Mouse (Mus musculus) kidney, adult 2 months (tissue): ENCODE measurements around the gene Tfe3. TPM values are rescaled to one million over a fixed set of nuclear protein-coding genes. Genes with fewer than 3 reads are reported as not detected.
"Not testable (repeated sequence)": the region's sequence is repeated elsewhere in the genome, so short reads cannot be mapped to it uniquely, and the experiment has no call there.

Source experiments
- DNase-seq: peaks from one replicate; pipeline ENCODE4 v3.0.0; 2021
- H3K27ac ChIP-seq: fragments of 200-500 bp; 2 replicates; pipeline ENCODE4 v1.5.1; 2012; ENCODE audit warnings: low read depth, low read length, control low read depth, inconsistent platforms; ENCODE audit not compliant: insufficient read depth
- H3K27me3 ChIP-seq: fragments of 200-500 bp; replicated peaks from 2 replicates; pipeline ENCODE4 v1.6.1; 2012; ENCODE audit warnings: mild to moderate bottlenecking, moderate library complexity, low read length, inconsistent platforms; ENCODE audit not compliant: control insufficient read depth, insufficient read depth
- H3K36me3 ChIP-seq: fragments of 200-500 bp; 2 replicates; pipeline ENCODE4 v1.6.1; 2012; ENCODE audit warnings: mild to moderate bottlenecking, moderate library complexity, low read length, inconsistent platforms; ENCODE audit not compliant: control insufficient read depth, insufficient read depth
- H3K4me1 ChIP-seq: fragments of 200-500 bp; 2 replicates; pipeline ENCODE4 v1.6.1; 2011; ENCODE audit warnings: low read length; ENCODE audit not compliant: control insufficient read depth, insufficient read depth
- H3K4me3 ChIP-seq: fragments of 200-500 bp; 2 replicates; pipeline ENCODE4 v1.5.1; 2011; ENCODE audit warnings: mild to moderate bottlenecking, low read depth, low read length, control low read depth; ENCODE audit not compliant: insufficient read depth
- CTCF ChIP-seq: fragments of 200-500 bp; conservative IDR thresholded peaks from 2 replicates; pipeline ENCODE4 v1.5.1; 2011; ENCODE audit warnings: low read depth, mild to moderate bottlenecking, control low read depth, low read length, moderate library complexity, mixed read lengths; ENCODE audit not compliant: insufficient read depth, insufficient read length
- POLR2A ChIP-seq: fragments of 200-500 bp; IDR thresholded peaks from one replicate; pipeline ENCODE4 v1.6.1; 2011; ENCODE audit warnings: low read depth, low read length, control low read depth
- WGBS: fragments of 180-500 bp; shearing (Covaris S2); methylation state at CpG from one replicate; pipeline ENCODE4 v1.1.7; 2018; 5-methylcytosine and 5-hydroxymethylcytosine counted together
- polyA plus RNA-seq: library from polyadenylated mRNA; depleted of rRNA; stranded (reverse); fragments of >200 nt; gene quantifications from 2 replicates; pipeline ENCODE4 v1.2.3, GENCODE M21; 2012; rRNA removed

The Tfe3 gene
- 18.8 and 20.1 TPM in 2 replicates for polyA plus RNA-seq

DNA sequence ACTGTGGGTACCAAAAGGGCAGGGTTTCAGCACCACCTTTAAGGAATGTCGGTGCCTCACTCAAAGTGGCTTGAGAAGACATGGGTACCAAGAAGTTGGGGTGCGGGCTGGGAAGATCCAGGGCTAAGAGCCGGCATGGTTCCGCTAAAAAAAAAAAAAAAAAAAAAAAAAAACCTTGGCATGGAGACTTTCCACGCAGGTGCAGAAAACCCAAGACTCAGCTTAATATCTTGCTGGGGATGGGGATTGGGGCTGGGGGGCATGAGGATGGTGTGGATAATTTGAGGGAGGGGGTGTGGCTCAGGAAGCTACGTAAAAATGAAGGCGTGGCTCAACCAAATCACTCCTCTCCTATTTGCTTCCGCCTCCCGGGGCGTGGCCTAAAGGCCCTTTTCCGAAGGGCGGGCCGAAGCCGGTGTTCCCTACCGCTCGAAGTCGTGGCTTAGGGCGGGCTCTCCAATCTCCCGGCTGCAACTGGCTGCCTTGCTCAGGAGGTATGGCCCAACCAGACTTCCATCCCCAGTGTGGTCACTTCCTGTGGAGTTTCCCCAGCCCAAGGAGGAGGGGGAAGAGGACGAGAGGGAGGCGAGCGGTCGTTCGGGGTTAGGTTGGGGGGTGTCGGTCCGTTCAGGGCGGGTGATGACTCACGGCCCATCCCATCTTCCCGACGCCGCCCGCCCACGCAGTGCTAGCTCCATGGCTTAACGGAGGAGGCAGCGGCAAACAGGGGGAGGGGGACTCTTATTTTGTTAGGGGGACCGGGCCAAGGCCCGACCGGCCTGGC lies at the start of gene Tfe3:
TSS of gene Tfe3 (plus strand) at position 424 of the 784 bp plus-strand sequence.
- peak within 1 kb of the TSS; percentile 80 for H3K4me3 ChIP-seq
- no peaks in the 10 kb centered on the region for H3K27me3 ChIP-seq
- H3K27ac ChIP-seq = peak within 1 kb of the TSS; percentile 51
- no peaks in the 10 kb centered on the region for H3K36me3 ChIP-seq
- 2% methylated on average over 33 of the region's 38 CpGs for WGBS
- peak; percentile 96 for DNase-seq
- H3K4me1 ChIP-seq = peaks cover 3% of the 10 kb centered on the region; the same call in 1 of the 2 replicates
- TF ChIP-seq CTCF = no peak
- peak; percentile 54 for TF ChIP-seq POLR2A

DNA sequence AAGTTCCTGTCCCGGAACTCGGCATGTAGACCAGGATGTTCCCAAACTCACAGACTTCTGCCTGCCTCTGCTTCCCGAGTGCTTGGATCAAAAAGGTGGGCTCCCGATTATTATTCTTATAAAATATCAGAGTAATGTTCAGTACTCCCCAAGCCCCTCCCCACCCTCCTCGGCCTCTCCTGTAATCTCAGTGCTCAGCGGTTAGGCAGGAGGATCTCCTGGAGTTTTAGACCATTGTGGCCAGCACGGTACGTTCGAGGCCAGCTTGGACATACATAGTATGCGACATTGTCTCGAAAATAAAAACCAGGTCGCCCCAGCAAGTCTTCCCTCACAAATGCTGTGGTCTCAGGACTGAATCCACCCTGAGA lies 48.6 kb upstream of the Tfe3 start:
- not testable (repeated sequence) for DNase-seq, H3K36me3 ChIP-seq, H3K27me3 ChIP-seq, H3K27ac ChIP-seq, H3K4me1 ChIP-seq
- 2% methylated on average over 6 of the region's 12 CpGs for WGBS
- peak overlapping the region; percentile 59 for H3K4me3 ChIP-seq

DNA sequence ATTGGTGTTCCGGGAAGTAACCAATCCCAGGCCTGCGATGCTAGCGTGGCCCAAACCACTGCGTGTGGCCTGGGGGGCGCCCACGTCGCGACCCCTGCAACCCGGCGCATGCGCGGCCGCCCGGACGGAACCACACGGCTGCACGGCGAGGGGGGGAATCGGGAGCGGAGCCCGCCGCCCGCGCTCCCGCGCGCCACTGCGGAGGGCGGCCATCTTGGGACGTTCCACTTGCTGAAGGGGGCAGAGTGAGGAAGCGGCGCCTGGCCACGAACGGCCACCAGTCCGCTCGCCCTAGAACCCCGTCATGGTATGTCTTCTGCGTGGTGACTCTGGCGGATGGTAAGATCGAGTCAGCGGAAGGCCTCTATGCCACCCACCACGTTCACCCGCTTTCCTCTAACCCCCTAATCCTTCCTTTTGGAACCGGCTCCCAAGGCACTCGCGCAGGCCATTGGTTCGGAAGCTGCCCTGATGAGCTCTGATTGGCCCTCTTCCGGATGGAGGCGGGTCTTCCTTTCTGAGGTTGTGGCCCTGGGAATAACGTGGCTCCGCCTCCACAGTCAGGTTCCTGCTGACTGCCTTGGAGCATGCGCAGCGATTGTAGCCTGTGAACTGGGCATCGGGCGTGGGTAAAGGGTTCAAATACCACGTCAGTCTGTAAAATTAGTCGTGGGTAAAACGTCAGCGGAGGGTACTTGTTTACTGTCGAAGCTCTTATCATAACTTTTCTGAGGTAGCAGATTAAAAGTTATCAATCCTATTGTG lies 48.0 kb upstream of the Tfe3 start, which contains the start of gene Wdr45:
TSS of gene Wdr45 (plus strand) at position 199 of the 765 bp plus-strand sequence.
- peak; percentile 98 for DNase-seq
- not testable (repeated sequence) for H3K27me3 ChIP-seq, H3K4me1 ChIP-seq, H3K36me3 ChIP-seq
- WGBS = 0% methylated on average over 45 of the region's 60 CpGs
- Histone ChIP-seq H3K27ac (peak within 1 kb of the TSS; percentile 93), H3K4me3 (peak within 1 kb of the TSS; percentile 59)

DNA sequence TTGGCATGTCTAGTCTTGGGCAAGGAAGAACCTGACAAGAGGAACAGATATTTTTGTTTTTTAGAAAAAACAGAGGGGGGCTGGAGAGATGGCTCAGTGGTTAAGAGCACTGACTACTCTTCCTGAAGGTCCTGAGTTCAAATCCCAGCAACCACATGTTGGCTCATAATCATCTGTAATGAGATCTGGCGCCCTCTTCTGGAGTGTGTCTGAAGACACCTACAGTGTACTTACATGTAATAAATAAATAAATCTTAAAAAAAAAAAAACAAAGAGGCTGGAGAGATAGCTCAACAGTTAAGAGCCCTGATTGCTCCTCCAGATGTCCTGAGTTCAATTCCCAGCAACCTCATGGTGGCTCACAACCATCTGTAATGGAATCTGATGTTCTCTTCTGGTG lies 46.3 kb upstream of the Tfe3 start:
- WGBS = 40% methylated on average over 1 of the region's 1 CpGs
- not testable (repeated sequence) for DNase-seq, H3K36me3 ChIP-seq, H3K4me1 ChIP-seq, H3K27ac ChIP-seq, H3K27me3 ChIP-seq, H3K4me3 ChIP-seq

DNA sequence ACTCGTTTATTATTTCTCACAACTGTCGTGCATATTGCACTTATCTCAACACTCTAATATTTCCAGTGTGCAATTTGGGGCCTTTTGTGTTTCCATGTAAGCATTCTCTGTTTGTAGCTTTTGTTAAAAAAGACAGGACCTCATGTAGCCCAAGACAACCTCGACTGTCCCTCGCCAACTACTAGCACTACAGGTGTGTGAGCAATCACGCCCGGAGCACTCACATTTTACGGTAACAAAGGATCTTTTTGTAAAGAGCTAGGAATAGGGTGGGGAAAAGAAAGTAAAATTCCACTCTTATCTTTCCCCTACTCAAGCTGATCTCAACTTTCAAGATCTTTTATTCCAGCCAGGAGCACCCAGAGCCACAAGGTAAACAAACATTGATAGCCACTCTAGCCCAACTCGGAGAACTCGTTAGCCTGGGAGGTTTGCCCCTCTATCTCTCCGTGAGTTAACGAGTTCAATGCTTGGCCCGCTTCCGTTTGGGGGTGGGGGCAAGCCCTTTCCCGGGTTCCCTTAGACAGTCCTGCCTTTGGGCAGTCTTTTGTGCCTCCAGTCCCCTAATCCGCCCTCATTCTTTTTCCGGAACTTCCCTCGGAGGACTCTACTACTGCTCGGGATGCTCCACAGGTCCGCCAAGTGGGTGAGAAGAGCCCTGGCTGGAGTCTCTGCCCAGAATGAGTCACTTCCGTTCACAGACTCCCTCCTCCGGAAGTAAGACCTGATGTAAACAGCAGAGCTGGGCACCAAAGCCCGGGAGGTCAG lies 40.7 kb upstream of the Tfe3 start, which contains the start of gene Gm45208:
TSS of gene Gm45208 (plus strand) at position 732 of the 768 bp plus-strand sequence.
- peak; percentile 84 for DNase-seq
- 4% methylated on average over 22 of the region's 22 CpGs for WGBS
- Histone ChIP-seq H3K27me3 (no peaks in the 10 kb centered on the region), H3K4me1 (no peaks in the 10 kb centered on the region), H3K36me3 (no peaks in the 10 kb centered on the region), H3K27ac (peak within 1 kb of the TSS; percentile 98), H3K4me3 (peak within 1 kb of the TSS; percentile 97)
- TF ChIP-seq POLR2A (no peak), CTCF (no peak)

DNA sequence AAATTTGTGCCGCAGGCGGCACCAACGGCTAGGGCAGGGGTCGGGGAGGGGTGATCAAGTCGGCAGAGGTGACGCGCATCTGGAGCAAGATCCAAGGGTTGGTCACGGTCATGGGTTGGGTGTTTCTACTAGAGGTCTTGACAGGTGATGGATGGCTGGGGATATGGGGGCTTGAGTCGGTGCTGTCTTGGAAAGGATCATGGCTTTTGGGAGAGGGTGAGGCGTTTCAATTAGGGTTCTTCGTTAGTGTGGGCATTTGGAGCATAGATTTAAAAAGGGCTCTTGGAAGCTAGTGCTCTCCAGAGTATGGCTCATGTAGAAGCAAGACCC lies 40.1 kb upstream of the Tfe3 start:
- no peaks in the 10 kb centered on the region for H3K27me3 ChIP-seq
- no peak for DNase-seq
- H3K27ac ChIP-seq = peak overlapping the region; percentile 45; the same call in 1 of the 2 replicates
- H3K36me3 ChIP-seq = no peaks in the 10 kb centered on the region
- H3K4me3 ChIP-seq = peak overlapping the region; percentile 97
- under 1% methylated on average over 11 of the region's 11 CpGs for WGBS
- TF ChIP-seq CTCF = no peak
- TF ChIP-seq POLR2A = no peak
- H3K4me1 ChIP-seq = no peaks in the 10 kb centered on the region

DNA sequence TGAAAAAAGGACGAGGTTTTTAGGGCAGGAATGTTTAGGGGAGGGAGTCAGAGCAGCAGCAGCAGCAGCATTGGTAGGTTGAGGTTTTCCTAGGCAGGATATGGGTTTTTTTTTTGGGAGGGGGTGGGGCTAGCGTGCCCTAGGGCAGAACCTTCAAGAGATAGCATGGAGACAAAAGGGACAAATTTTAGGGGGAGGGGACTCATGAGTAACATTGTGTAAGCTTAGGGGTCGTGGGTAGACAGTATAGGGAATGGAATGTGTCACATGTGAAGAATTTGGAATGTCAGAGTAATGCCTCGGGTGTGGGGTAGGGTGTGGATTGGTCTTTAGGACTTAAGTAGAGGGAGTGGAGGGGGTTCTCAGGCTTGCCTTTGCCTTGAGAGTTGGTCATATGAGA lies 39.7 kb upstream of the Tfe3 start:
- Histone ChIP-seq H3K4me3 (peak overlapping the region; percentile 97), H3K4me1 (no peaks in the 10 kb centered on the region), H3K27ac (no peak overlapping the region), H3K27me3 (no peaks in the 10 kb centered on the region), H3K36me3 (no peaks in the 10 kb centered on the region)
- TF ChIP-seq CTCF (no peak), POLR2A (no peak)
- DNase-seq = no peak
- 6% methylated on average over 4 of the region's 4 CpGs for WGBS
